Mouse (Mus musculus): ENCODE data around the gene Anks3.

- no peak for TF ChIP-seq EP300 (IDR thresholded peaks at IDR 0.05; ENCODE audit: low read depth)
- no peak for TF ChIP-seq CTCF (IDR thresholded peaks at IDR 0.05; ENCODE audit: low read depth)
Measured at GRCm38 (mm10) chr16:4963797-4964709, at the start of gene Anks3.
